In genomic region chr10:17722653-17723410, GRCm38 (mm10) we compare ENCODE assay signal across 8 mouse cellular contexts. TPM values are rescaled to one million over a fixed set of nuclear protein-coding genes. Genes with fewer than 3 reads are reported as not detected.
DNase-seq lines count a peak whose midpoint lies in the region; ATAC-seq lines count a peak whose summit lies in the region.

Gene Cited2, plus strand, starts transcription at chr10:17723218.

- no peaks in the 10 kb centered on the region for H3K36me3 ChIP-seq in hindbrain, embryonic 16.5 days (ENCODE audit: control insufficient read depth, insufficient read depth, low read length)
- H3K36me3 ChIP-seq in macrophage (ENCODE audit: inconsistent target), result no peaks in the 10 kb centered on the region

- peak; percentile 93 for DNase-seq in T-cell, adult 2 months (ENCODE audit: low spot score)
- peak; percentile 99 to 100 for DNase-seq in cerebellum, postnatal 36 days
- DNase-seq in gastrocnemius, adult 18-20 months (ENCODE audit: low spot score), result peak; percentile 99
- DNase-seq in left cerebral cortex, adult 18-20 months (ENCODE audit: low spot score in 2 of 2), result peak; percentile 99 to 100
- peak; percentile 96 for DNase-seq in right cerebral cortex, adult 18-20 months
- DNase-seq in urinary bladder, postnatal 10 days (ENCODE audit: low spot score), result peak; percentile 96

- peaks cover 30% of the 10 kb centered on the region for H3K79me2 ChIP-seq in macrophage (ENCODE audit: inconsistent target)

- H3K9me3 ChIP-seq in hindbrain, embryonic 16.5 days (ENCODE audit: control insufficient read depth, low read length), result no peaks in the 10 kb centered on the region

- peak; percentile 87 for ATAC-seq in hindbrain, embryonic 16.5 days

- H3K4me1 ChIP-seq in hindbrain, embryonic 16.5 days (ENCODE audit: control insufficient read depth, insufficient read depth, low read depth, low read length), result peaks cover 13% of the 10 kb centered on the region

- WGBS in hindbrain, embryonic 16.5 days, result under 1% methylated on average over 53 of the region's 55 CpGs
- WGBS in macrophage (ENCODE audit: missing documents), result under 1% methylated on average over 47 of the region's 55 CpGs

- H3K27ac ChIP-seq in hindbrain, embryonic 16.5 days (ENCODE audit: low read depth, low read length), result peak within 1 kb of the TSS; percentile 100
- H3K27ac ChIP-seq in macrophage, result peak within 1 kb of the TSS; percentile 97

- no peaks in the 10 kb centered on the region for H3K27me3 ChIP-seq in hindbrain, embryonic 16.5 days (replicated peaks; ENCODE audit: control insufficient read depth, insufficient read depth, low read length)

- H3K4me2 ChIP-seq in hindbrain, embryonic 16.5 days (ENCODE audit: low read length), result peak within 1 kb of the TSS; percentile 83

- peak within 1 kb of the TSS; percentile 92 for H3K9ac ChIP-seq in hindbrain, embryonic 16.5 days (ENCODE audit: low read depth, low read length)

- peak within 1 kb of the TSS; percentile 94 for H3K4me3 ChIP-seq in hindbrain, embryonic 16.5 days (ENCODE audit: low read length)
- peak within 1 kb of the TSS; percentile 67 for H3K4me3 ChIP-seq in macrophage (ENCODE audit: inconsistent target)

RNA-seq across cellular contexts. Expression of gene Cited2, which starts in this region (rescaled TPM):
- 10 to 100 TPM; 24.3 to 49.2 TPM for total RNA-seq in gastrocnemius, adult 18-20 months (2021)
- 59.1 and 72.6 TPM in 2 replicates for polyA plus RNA-seq in hindbrain, embryonic 16.5 days (2015; fragmentation: Nextera tagmentation; extraction: Ambion mirVana)
- total RNA-seq in left cerebral cortex, adult 18-20 months (2021), result 10 to 100 TPM; 34.9 to 51.7 TPM
- 100 to 1,000 TPM in 3 of 26 experiments, 10 to 100 TPM in 23; 24.2 to 198 (median 48.9) TPM for total RNA-seq in macrophage (2018; cell fraction: chromatin; rRNA removed)
- total RNA-seq in macrophage (2018; cell fraction: cytosol; rRNA removed), result 100 to 1,000 TPM in 20 of 26 experiments, 10 to 100 TPM in 6; 69.0 to 524 (median 187) TPM
- total RNA-seq in macrophage (2018; cell fraction: nucleus; rRNA removed), result 100 to 1,000 TPM in 21 of 26 experiments, 10 to 100 TPM in 5; 65.3 to 260 (median 137) TPM
- 47.4 to 105 TPM (median 66.6 TPM) in 3 replicates for polyA plus RNA-seq in macrophage (2018)

Comparison
In these comparisons a context has a peak if more than half of its experiments do, and no peak if none do; other contexts are left out.
1. Peak in every context shown above with its lines: DNase-seq, ATAC-seq, H3K4me3 ChIP-seq and H3K27ac ChIP-seq.